Mouse (Mus musculus) adrenal gland, adult 2 months (tissue): ENCODE measurements around the gene Rbfox2. TPM values are rescaled to one million over a fixed set of nuclear protein-coding genes. Genes with fewer than 3 reads are reported as not detected.
A peak's percentile ranks its signal among the peaks of the same experiment; 100 is the strongest.

Experiments used
- DNase-seq: peaks from one replicate; pipeline ENCODE4 v3.0.0; 2021
- polyA plus RNA-seq: library from polyadenylated mRNA; depleted of rRNA; stranded (reverse); fragments of >200 nt; gene quantifications from 2 replicates; pipeline ENCODE4 v1.2.3, GENCODE M21; 2012; rRNA removed
- total RNA-seq, 2 experiments: library from RNA; stranded (reverse); gene quantifications; 2 replicates each; pipeline ENCODE4 v1.2.3; 2021

Rbfox2 gene
- total and polyA plus RNA-seq, 3 experiments, result 56.1 to 74.8 (median 68.7) TPM

DNA sequence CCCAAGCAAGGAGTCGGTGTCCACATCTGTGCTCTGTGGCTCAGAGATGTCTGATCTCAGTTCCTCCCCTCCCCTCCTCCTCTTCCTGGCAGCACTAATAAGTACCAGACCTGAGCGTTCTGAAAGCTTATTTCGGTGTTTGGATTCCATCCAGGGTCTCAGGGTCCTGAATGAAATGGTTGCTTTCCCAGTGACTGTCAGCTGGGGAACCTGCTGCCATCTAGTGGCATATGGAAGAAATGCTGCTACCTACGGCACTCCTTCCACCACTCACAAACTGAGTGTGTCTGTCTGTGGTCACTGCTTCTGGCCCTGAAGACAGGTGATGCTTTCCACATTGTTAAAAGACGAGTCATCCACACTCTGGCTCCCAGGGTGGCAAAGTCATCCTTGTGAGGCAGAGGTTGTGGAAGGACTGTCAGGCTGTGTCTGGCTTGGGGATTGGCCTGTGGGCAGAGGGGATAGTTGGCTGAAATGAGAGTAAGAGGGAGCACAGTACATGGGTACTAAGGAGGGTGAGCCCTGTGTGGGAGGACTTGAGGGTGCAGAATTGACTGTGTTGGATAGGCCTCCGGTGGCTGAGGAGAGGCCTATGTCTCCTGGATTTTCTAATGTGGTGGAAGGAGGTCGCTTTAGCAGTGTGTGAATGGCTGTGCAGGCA lies 277.3 kb downstream of the Rbfox2 start:
- peak; percentile 62 for DNase-seq

Other genes starting within 250 kb of the Rbfox2 start
- gene Apol7a, start 92.1 kb upstream of the Rbfox2 start, total RNA-seq, result under 1 TPM in 1 of 2 experiments, not detected in 1; 0.21 TPM
- gene Apol7a, start 92.1 kb upstream of the Rbfox2 start, polyA plus RNA-seq, result 0.07 TPM in 1 of 2 replicates, not detected in the other
- gene Apol9a, start 104.1 kb upstream of the Rbfox2 start, total RNA-seq, result 1 to 10 TPM in 1 of 2 experiments, under 1 TPM in 1; 0.78 to 1.2 TPM
- 1.9 and 3.0 TPM in 2 replicates for gene Apol9a, start 104.1 kb upstream of the Rbfox2 start, polyA plus RNA-seq
- gene Apol7b, start 140.5 kb upstream of the Rbfox2 start, total RNA-seq, result not detected
- gene Apol7b, start 140.5 kb upstream of the Rbfox2 start, polyA plus RNA-seq, result 0.04 TPM in 1 of 2 replicates, not detected in the other
- not detected for gene Apol10a, start 170.0 kb upstream of the Rbfox2 start, total RNA-seq
- gene Apol10a, start 170.0 kb upstream of the Rbfox2 start, polyA plus RNA-seq, result not detected in 2 replicates
- not detected for gene Apol11a, start 201.3 kb upstream of the Rbfox2 start, total RNA-seq
- gene Apol11a, start 201.3 kb upstream of the Rbfox2 start, polyA plus RNA-seq, result not detected in 2 replicates
- under 1 TPM in 1 of 2 experiments, not detected in 1; 0.14 TPM for gene Apol7c, start 226.3 kb upstream of the Rbfox2 start, total RNA-seq
- 0.07 TPM in 1 of 2 replicates, not detected in the other for gene Apol7c, start 226.3 kb upstream of the Rbfox2 start, polyA plus RNA-seq